Mouse (Mus musculus) brain, embryonic 14.5 days (tissue): ENCODE data around the gene Dnajb12. TPM values are rescaled to one million over a fixed set of nuclear protein-coding genes. Genes with fewer than 3 reads are reported as not detected.

ENCODE experiments used
- DNase-seq: peaks from one replicate; pipeline ENCODE4 v3.0.0-alpha.2; 2011; ENCODE audit warnings: low read depth
- CTCF ChIP-seq: fragments of 200-500 bp; IDR thresholded peaks from 2 replicates; pipeline ENCODE4 v1.5.1; 2012; ENCODE audit warnings: inconsistent platforms, mild to moderate bottlenecking, moderate library complexity, borderline replicate concordance; ENCODE audit not compliant: insufficient read depth, insufficient read length; ENCODE audit errors: extremely low read depth
- POLR2A ChIP-seq: fragments of 200-500 bp; IDR thresholded peaks from 2 replicates; pipeline ENCODE4 v1.6.1; 2012; ENCODE audit warnings: mild to moderate bottlenecking, inconsistent platforms, borderline replicate concordance; ENCODE audit not compliant: poor library complexity, insufficient read depth, insufficient read length, severe bottlenecking; ENCODE audit errors: extremely low read depth
- polyA plus RNA-seq: library from polyadenylated mRNA; depleted of rRNA; stranded (reverse); fragments of >200 nt; gene quantifications from 2 replicates; pipeline ENCODE4 v1.2.3, GENCODE M21; 2012

The Dnajb12 gene
- polyA plus RNA-seq, 1 experiment, result 34.0 TPM

- peak; percentile 79 for DNase-seq
- TF ChIP-seq POLR2A (no peak), CTCF (no peak)
Observed at GRCm38 (mm10) chr10:59916159-59916558, 36.8 kb downstream of the Dnajb12 start.

DNA sequence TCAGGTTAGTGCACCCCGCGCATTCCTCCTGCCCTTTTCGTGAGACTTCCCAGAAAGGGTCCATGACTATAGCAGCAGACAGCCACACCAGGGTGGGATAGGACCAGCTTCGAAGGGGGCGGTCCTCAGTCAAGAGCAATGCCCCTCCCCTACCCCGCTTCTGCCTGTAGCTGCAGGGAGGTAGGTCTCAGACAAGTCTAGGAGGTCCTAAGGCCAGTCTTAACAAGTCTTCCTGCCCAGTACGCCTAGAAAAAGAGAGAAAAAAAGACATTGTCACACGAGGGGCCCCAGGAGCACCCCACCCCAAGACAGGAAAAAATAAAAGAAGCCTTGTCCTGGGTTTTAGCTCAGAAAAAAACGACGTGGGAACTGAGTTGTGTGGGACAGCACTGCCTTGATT is 37.3 kb downstream of the Dnajb12 start:
- no peak for TF ChIP-seq CTCF
- TF ChIP-seq POLR2A, result no peak
- peak; percentile 78 for DNase-seq

GRCm38 (mm10) chr10:59918111-59918510 is 38.8 kb downstream of the Dnajb12 start:
- DNase-seq, result no peak
- TF ChIP-seq POLR2A (no peak), CTCF (no peak)

DNA sequence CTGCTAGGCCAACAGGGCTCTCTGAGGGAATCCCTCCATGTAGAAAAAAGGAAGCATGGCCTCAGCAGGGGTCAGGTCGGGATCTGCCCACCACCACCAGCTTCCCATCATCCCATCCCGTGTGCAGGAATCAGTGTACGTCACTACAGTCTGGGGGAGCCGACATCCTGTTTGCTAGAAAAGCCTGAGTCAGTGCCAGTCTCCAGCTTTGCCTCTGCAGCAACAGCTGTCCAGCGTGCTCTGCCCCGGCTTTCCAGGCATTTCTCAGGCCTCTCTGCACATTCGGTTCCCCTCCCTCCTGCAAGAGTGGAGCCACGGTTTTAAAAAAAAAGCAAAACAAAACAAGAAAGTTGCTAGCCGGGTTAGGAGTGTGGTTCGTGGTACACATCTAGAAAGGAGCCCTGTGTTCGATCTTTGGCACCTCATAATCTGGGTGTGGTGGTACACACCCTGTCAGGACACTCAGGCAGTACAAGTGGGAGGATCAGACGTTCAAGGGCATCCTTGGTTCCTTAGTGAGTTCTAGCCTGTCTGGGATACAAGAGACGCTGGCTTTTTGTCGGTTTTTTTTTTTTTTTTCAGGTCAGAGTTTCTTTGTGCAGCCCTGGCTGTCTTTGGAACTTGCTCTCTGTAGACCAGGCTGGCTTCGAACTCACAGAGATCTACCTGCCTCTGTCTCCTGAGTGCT is 40.3 kb downstream of the Dnajb12 start:
- TF ChIP-seq CTCF (no peak), POLR2A (no peak)
- no peak for DNase-seq

GRCm38 (mm10) chr10:59920485-59920809 is 41.1 kb downstream of the Dnajb12 start:
- TF ChIP-seq CTCF, result no peak
- TF ChIP-seq POLR2A, result no peak
- no peak for DNase-seq

DNA sequence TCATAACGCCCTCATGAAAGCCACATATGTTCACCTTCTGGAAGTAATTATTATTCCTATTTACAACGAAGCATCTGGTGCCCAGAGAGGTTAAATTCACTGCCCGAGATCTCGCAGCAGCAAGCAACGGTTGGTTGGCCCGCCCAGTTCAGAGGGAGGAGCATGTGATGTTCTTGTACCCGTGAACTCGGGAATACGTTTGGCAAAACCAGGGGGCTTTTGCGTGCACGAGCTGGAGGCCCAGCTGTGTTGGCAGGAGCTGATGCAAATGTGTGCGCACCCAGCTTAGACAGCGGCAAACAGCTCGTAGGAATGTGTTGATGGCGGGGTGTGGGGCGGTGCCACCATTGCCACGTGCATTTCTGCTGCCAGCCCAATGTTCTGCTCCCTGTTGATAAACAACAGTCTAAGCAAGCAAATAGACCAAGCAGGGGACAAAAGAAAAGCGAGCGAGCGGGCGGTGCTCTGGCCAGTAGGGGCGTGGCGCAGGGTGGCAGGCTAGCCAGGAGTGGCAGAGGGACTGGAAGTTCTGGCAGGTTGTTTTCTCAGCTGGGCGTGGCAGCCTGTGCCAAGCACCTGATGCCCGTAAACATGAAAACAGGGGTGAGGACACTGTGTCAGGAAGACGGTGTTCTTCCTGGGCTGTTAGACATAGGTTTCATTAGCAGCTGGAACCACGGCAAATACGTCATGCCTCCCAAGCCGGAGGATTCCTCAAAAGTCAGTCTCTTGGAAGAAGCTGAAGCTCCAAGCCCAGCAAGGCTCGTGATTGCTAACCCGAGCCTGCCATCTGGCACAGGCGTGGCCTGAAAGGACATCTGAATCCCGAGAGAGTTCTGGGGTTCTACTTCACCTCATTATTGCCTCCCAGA is 41.7 kb downstream of the Dnajb12 start:
- peak; percentile 7; the same call in 1 of the 2 replicates for TF ChIP-seq POLR2A
- peak; percentile 28; the same call in 1 of the 2 replicates for TF ChIP-seq CTCF
- DNase-seq, result peak; percentile 93

GRCm38 (mm10) chr10:59923493-59923892 is 44.1 kb downstream of the Dnajb12 start:
- no peak for DNase-seq
- no peak for TF ChIP-seq CTCF
- no peak for TF ChIP-seq POLR2A

DNA sequence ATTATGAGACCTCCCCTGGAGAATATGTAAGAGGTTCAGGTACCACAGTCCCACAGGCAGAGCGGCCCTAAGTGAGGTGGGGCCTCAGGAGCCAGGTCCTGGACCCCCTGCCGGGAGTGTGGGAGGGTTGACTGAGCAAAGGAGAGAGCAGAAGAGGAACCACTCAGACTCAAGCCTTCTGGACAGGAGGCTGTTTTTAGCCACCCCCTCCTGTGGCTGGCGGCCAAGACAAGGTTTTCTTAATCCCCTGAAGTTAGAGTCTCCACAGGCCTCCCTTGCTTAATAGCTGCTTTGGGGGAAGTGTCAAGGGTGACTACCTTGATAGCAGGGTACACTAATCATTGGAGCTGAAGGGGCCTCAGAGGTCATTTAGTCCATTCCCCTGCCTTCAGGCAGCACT is 44.9 kb downstream of the Dnajb12 start:
- no peak for DNase-seq
- TF ChIP-seq POLR2A, result no peak
- no peak for TF ChIP-seq CTCF

DNA sequence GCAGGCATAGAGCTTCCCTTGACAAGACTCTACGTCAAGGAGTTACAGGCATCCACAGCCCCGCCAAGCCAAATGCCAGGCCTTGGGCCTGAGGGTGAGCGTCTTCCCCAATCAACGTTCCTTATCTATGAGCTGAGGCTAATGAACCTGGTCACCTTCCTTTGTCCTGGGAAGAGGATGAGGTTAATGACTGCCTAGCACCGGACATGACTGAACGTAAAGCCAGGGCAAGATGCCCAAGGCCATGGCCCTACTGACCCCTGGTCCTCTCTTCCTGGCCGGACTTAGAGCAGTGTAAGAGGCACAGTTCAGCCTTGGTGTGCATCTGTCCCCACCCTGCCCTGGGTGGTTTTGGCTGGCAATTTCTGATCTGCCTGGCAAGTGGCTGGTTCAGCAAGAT is 49.8 kb downstream of the Dnajb12 start:
- TF ChIP-seq CTCF, result no peak
- no peak for TF ChIP-seq POLR2A
- DNase-seq, result no peak

GRCm38 (mm10) chr10:59930996-59931395 is 51.6 kb downstream of the Dnajb12 start:
- DNase-seq, result peak; percentile 89
- no peak for TF ChIP-seq CTCF
- no peak for TF ChIP-seq POLR2A

- TF ChIP-seq CTCF (no peak), POLR2A (no peak)
- no peak for DNase-seq
Observed at GRCm38 (mm10) chr10:59932521-59932920, 53.2 kb downstream of the Dnajb12 start.
